Mouse (Mus musculus): Measurements from ENCODE around the gene Hs6st3.

- no peak for TF ChIP-seq CTCF (IDR thresholded peaks at IDR 0.05; ENCODE audit: extremely low read depth, insufficient read depth, low read length)
- no peak for TF ChIP-seq POLR2A (IDR thresholded peaks at IDR 0.05; ENCODE audit: extremely low read depth, insufficient read depth, low read length)
These were observed 495.5 kb downstream of the Hs6st3 start for GRCm38 (mm10) chr14:119633626-119634025.

All from cortical plate, adult 2 months (tissue).